Mouse (Mus musculus) lung, embryonic 14.5 days (tissue): ENCODE measurements around the gene Lipc. TPM values are rescaled to one million over a fixed set of nuclear protein-coding genes. Genes with fewer than 3 reads are reported as not detected.
"Not testable (repeated sequence)": the region's sequence is repeated elsewhere in the genome, so short reads cannot be mapped to it uniquely, and the experiment has no call there.

Experiments used
- ATAC-seq: fragments of 200-750 bp; cut with Nextera tagmentation; 2 replicates; pipeline ENCODE4 v1.8.0; 2017; ENCODE audit warnings: mild to moderate bottlenecking, moderate TSS enrichment, moderate library complexity; ENCODE audit not compliant: insufficient read depth
- DNase-seq: peaks from one replicate; pipeline ENCODE4 v3.0.0-alpha.2; 2015
- H3K27ac ChIP-seq: fragments of 300-500 bp; sonication (generic); 2 replicates; pipeline ENCODE4 v1.5.1; 2014; ENCODE audit warnings: low read depth, mild to moderate bottlenecking, moderate library complexity
- H3K27me3 ChIP-seq: fragments of 300-500 bp; sonication (generic); 2 replicates; pipeline ENCODE4 v1.6.1; 2014; ENCODE audit warnings: low read length, control low read depth; ENCODE audit not compliant: insufficient read depth
- H3K36me3 ChIP-seq: fragments of 300-500 bp; sonication (generic); 2 replicates; pipeline ENCODE4 v1.6.1; 2014; ENCODE audit warnings: control low read depth; ENCODE audit not compliant: insufficient read depth
- H3K4me1 ChIP-seq: fragments of 300-500 bp; sonication (generic); 2 replicates; pipeline ENCODE4 v1.6.1; 2014; ENCODE audit warnings: antibody characterized with exemption, control low read depth; ENCODE audit not compliant: insufficient read depth
- H3K4me2 ChIP-seq: fragments of 300-500 bp; sonication (generic); 2 replicates; pipeline ENCODE4 v1.6.1; 2014; ENCODE audit warnings: mild to moderate bottlenecking
- H3K4me3 ChIP-seq: fragments of 300-500 bp; sonication (generic); 2 replicates; pipeline ENCODE4 v1.5.1; 2014; ENCODE audit warnings: low read depth, low read length
- H3K9ac ChIP-seq: fragments of 300-500 bp; sonication (generic); 2 replicates; pipeline ENCODE4 v1.6.1; 2014
- H3K9me3 ChIP-seq: fragments of 300-500 bp; sonication (generic); 2 replicates; pipeline ENCODE4 v1.6.1; 2016; ENCODE audit warnings: low read depth, low read length, control low read depth
- CTCF ChIP-seq: IDR thresholded peaks from 2 replicates; pipeline ENCODE4 v1.5.1; 2016; ENCODE audit warnings: antibody characterized with exemption, low read depth
- WGBS: fragments of 180-500 bp; shearing (Covaris S2); extraction: QIAGEN DNeasy Blood & Tissue Kit; methylation state at CpG from one replicate; pipeline ENCODE4 v1.1.7; 2014; 5-methylcytosine and 5-hydroxymethylcytosine counted together
- polyA plus RNA-seq: library from polyadenylated mRNA; unstranded; fragments of >200 nt; fragmentation: Nextera tagmentation; extraction: Ambion mirVana; gene quantifications from 2 replicates; pipeline ENCODE4 v1.2.1, GENCODE M21; 2014

The Lipc gene
- polyA plus RNA-seq, 1 experiment from 2014 or later: 0.11 TPM

DNA sequence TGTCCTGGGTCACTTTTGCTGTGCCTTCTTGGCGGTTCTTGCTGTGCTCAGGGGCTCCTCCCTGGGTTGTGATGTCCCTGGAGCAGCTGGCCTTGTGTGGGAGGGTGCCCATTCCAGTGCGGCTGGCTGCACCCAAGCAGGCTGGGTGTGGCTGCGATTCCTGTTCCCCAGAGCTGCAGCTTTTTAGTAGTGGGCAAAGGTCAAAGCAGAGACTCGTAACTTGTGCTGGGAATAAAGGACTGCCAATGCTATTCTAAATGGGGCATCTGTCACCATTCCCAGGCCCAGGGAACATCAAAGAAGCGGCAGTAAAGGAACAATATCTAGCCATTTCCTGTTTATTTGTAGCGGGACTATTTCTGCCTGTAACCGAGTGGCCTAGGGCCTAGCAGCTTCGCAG lies 88.7 kb downstream of the Lipc start:
- 25% methylated on average over 8 of the region's 8 CpGs for WGBS
- Histone ChIP-seq H3K36me3 (no peaks in the 10 kb centered on the region), H3K9ac (no peak overlapping the region), H3K9me3 (no peaks in the 10 kb centered on the region), H3K4me1 (peaks cover 7% of the 10 kb centered on the region; the same call in 1 of the 2 replicates), H3K4me2 (no peak overlapping the region), H3K27ac (peak overlapping the region; percentile 61), H3K4me3 (no peak overlapping the region), H3K27me3 (no peaks in the 10 kb centered on the region)
- DNase-seq: peak; percentile 69
- no peak for TF ChIP-seq CTCF
- peak; percentile 61 for ATAC-seq

DNA sequence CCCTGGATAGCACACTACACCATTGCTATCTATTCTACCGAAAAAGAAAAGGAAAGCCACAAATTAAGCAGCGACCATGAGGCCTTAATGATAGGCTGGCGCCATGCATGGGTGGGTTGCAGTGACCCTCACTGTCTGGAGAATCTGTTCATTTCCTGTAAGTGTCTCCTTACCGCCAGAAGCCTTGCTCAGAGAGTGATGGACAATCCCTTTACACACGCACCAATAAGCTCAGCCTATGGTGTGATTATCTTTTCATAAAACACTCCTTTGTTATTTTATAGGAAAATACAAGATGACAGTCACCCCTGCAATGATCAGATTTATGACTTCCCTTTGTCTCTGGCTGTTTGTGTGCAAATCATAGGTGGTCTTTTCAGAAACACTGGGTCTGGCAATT lies 92.8 kb downstream of the Lipc start:
- Histone ChIP-seq H3K9ac (no peak overlapping the region), H3K36me3 (no peaks in the 10 kb centered on the region), H3K4me1 (peaks cover 18% of the 10 kb centered on the region), H3K27ac (no peak overlapping the region), H3K4me2 (no peak overlapping the region), H3K9me3 (no peaks in the 10 kb centered on the region), H3K4me3 (no peak overlapping the region), H3K27me3 (no peaks in the 10 kb centered on the region)
- 53% methylated on average over 5 of the region's 5 CpGs for WGBS
- no peak for DNase-seq
- no peak for TF ChIP-seq CTCF
- ATAC-seq: no peak

DNA sequence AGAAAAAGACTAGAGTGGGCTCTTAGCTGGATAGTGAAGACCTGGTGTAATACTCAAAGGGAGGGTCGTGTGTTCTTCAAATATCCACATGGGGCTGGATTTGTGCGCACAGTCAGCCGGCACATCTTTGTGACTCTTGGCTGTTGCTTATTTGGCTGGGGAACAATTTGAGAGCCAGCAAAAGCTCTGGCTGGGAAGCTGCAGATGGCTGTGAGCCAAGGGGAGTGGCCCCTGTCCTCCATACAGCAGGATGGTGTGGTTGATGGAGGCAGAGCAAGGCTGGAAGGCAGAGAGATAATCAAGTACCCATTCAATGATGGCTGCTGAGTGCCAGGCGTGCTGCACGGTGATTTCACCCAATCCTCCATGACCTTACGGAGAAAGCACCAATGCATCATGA lies 96.2 kb downstream of the Lipc start:
- peak; percentile 90 for DNase-seq
- Histone ChIP-seq H3K27ac (no peak overlapping the region), H3K9ac (no peak overlapping the region), H3K4me2 (no peak overlapping the region), H3K4me3 (no peak overlapping the region), H3K9me3 (no peaks in the 10 kb centered on the region), H3K4me1 (peaks cover 11% of the 10 kb centered on the region), H3K27me3 (no peaks in the 10 kb centered on the region), H3K36me3 (no peaks in the 10 kb centered on the region)
- peak; percentile 77 for ATAC-seq
- no peak for TF ChIP-seq CTCF
- 49% methylated on average over 6 of the region's 6 CpGs for WGBS

DNA sequence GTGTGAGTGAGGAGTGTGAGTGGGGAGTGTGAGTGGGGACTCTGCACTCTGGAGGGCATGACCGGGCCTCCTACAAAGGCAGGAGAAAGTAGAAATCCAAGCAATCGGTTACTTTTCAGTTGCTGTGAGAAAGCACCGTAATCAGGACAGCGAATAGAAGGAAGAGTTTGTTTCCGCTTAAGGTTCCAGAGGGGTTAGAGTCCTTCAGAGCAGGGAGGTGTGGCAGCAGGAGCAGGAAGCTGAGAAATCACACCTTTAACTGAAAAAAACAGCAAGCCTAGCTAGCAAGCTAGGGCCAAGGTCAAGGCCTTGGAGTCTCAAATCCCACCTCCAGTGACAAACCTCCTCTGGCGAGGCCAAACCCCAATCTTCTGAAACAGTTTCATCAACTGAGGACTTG lies 97.1 kb downstream of the Lipc start:
- no peak for ATAC-seq
- no peak overlapping the region for H3K9ac ChIP-seq
- no peaks in the 10 kb centered on the region for H3K36me3 ChIP-seq
- no peak overlapping the region for H3K4me2 ChIP-seq
- DNase-seq: no peak
- H3K4me3 ChIP-seq: no peak overlapping the region
- peaks cover 11% of the 10 kb centered on the region for H3K4me1 ChIP-seq
- H3K27ac ChIP-seq: no peak overlapping the region
- H3K27me3 ChIP-seq: no peaks in the 10 kb centered on the region
- WGBS: 60% methylated on average over 6 of the region's 6 CpGs
- no peak for TF ChIP-seq CTCF
- H3K9me3 ChIP-seq: no peaks in the 10 kb centered on the region

DNA sequence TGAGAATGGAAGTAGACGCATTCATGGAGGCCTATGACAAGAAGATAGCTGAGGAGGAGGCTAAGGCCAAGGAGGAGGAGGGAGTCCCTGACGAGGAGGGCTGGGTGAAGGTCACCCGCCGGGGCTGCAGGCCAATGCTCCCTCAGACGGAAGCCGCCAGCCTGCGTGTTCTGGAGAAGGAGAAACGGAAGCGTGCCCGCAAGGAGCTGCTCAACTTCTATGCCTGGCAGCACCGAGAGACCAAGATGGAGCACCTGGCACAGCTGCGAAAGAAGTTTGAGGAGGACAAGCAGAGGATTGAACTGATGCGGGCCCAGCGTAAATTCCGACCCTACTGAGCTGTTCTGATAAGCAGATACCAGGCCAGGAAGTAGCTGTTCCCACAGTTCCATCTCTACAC lies 98.9 kb downstream of the Lipc start:
- ATAC-seq, H3K9ac ChIP-seq: not testable (repeated sequence)

DNA sequence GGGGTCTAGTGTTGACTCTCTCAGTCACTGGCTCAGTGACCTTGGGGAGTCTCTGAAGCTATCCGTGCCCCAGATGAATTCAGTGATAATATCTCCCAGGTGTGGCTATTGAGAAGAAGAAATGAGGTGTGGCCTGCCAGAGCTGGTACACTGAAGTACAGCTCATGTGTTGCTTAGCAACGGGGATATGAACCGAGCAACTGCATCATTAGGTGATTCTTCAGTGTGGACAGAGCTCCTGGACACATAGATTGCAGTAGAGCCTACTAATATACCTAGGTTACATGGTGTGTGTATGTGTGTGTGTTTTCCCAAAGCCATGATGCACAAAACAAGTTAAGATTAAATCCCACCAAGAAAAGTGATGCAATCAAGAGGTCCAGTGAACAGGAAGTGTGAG lies 100.5 kb downstream of the Lipc start:
- no peak overlapping the region for H3K4me3 ChIP-seq
- H3K4me2 ChIP-seq: no peak overlapping the region
- no peaks in the 10 kb centered on the region for H3K27me3 ChIP-seq
- no peaks in the 10 kb centered on the region for H3K36me3 ChIP-seq
- no peak for TF ChIP-seq CTCF
- no peak overlapping the region for H3K27ac ChIP-seq
- no peaks in the 10 kb centered on the region for H3K9me3 ChIP-seq
- ATAC-seq (no peak), DNase-seq (no peak)
- H3K4me1 ChIP-seq: peaks cover 20% of the 10 kb centered on the region
- 55% methylated on average over 3 of the region's 3 CpGs for WGBS
- H3K9ac ChIP-seq: no peak overlapping the region

More for the DNA sequence above, 98.9 kb downstream of the Lipc start:
- not testable (repeated sequence) for H3K9me3 ChIP-seq, H3K27ac ChIP-seq, H3K27me3 ChIP-seq, DNase-seq, H3K36me3 ChIP-seq, H3K4me2 ChIP-seq, H3K4me3 ChIP-seq
- 86% methylated on average over 15 of the region's 15 CpGs for WGBS
- peaks cover 11% of the 10 kb centered on the region for H3K4me1 ChIP-seq

DNA sequence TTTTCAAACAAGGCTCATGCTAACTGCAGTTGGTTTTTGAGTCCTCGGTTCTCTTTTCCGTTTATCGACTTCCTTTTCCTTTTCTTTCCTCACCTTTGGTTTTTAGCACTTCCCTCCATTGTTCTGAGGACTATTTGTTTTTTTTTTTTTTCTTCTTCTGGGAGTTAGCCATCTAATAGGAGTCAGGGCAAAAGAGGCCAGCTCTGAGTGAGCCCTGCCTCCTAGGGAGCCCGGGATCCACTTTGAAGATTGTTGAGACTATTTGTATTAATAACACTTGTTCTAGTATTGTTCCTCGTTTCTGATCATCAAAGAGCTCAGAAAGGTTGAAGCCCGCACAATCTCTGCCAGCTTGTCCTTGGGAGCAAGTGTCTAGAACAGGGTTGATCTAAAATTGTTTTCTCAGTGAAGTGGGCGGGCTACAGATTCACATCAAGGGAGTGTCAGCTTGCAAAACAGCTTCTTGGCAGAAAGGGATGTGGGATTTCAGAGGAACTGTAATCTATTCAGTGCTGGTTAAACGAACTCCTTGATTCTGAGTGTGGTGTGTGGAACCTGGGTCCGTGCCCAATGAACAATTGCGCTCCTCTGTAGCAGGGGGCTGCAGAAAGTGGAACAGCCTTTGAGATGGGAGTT lies 103.8 kb downstream of the Lipc start:
- no peaks in the 10 kb centered on the region for H3K27me3 ChIP-seq
- TF ChIP-seq CTCF: no peak
- H3K27ac ChIP-seq: peak overlapping the region; percentile 67
- H3K4me3 ChIP-seq: no peak overlapping the region
- 0 out of 2 replicates have a peak overlapping the region, but pooled peaks have one; percentile 4 for H3K9ac ChIP-seq
- H3K36me3 ChIP-seq: no peaks in the 10 kb centered on the region
- no peaks in the 10 kb centered on the region for H3K9me3 ChIP-seq
- H3K4me1 ChIP-seq: peaks cover 9% of the 10 kb centered on the region; the same call in 1 of the 2 replicates
- ATAC-seq: no peak
- 30% methylated on average over 10 of the region's 10 CpGs for WGBS
- DNase-seq: peak; percentile 43
- peak overlapping the region; percentile 51 for H3K4me2 ChIP-seq
